In genomic region chr1:171118269-171118684, GRCm38 (mm10) we compare ENCODE assay signal across 8 mouse cellular contexts. TPM values are rescaled to one million over a fixed set of nuclear protein-coding genes. Genes with fewer than 3 reads are reported as not detected.
DNase-seq lines count a peak whose midpoint lies in the region; ATAC-seq and TF ChIP-seq lines count a peak whose summit lies in the region.

No protein-coding gene starts in this region.

- H3K36me3 ChIP-seq in kidney, postnatal 0 days (ENCODE audit: insufficient read depth, low read length) = no peaks in the 10 kb centered on the region
- no peaks in the 10 kb centered on the region for H3K36me3 ChIP-seq in liver, embryonic 12.5 days

- no peaks in the 10 kb centered on the region for H3K9me3 ChIP-seq in kidney, postnatal 0 days (replicated peaks; ENCODE audit: low read length)
- no peaks in the 10 kb centered on the region for H3K9me3 ChIP-seq in liver, embryonic 12.5 days (replicated peaks)

- H3K27ac ChIP-seq in kidney, postnatal 0 days = no peak overlapping the region
- H3K27ac ChIP-seq in liver, embryonic 12.5 days = no peak overlapping the region

- H3K27me3 ChIP-seq in kidney, postnatal 0 days (ENCODE audit: insufficient read depth, low read length) = no peaks in the 10 kb centered on the region
- no peaks in the 10 kb centered on the region for H3K27me3 ChIP-seq in liver, embryonic 12.5 days (replicated peaks)

- no peak overlapping the region for H3K4me3 ChIP-seq in kidney, postnatal 0 days (replicated peaks; ENCODE audit: low read depth, low read length)
- no peak overlapping the region for H3K4me3 ChIP-seq in liver, embryonic 12.5 days

- peak; percentile 24; the same call in 1 of the 2 replicates for ATAC-seq in kidney, postnatal 0 days (replicated peaks; ENCODE audit: low FRiP score, low read depth)
- peak; percentile 52; the same call in 1 of the 2 replicates for ATAC-seq in liver, embryonic 12.5 days

- DNase-seq in urinary bladder, adult 18-20 months (ENCODE audit: low spot score in 2 of 2) = peak; percentile 24 to 36
- DNase-seq in urinary bladder, adult 2 months (ENCODE audit: low spot score) = no peak
- DNase-seq in cerebellum, adult 18-20 months = peak; percentile 54 to 61
- peak; percentile 92 for DNase-seq in forelimb bud, embryonic 11.5 days (ENCODE audit: low read depth, low spot score)
- DNase-seq in kidney, postnatal 0 days (ENCODE audit: low spot score) = peak; percentile 91
- peak; percentile 59 for DNase-seq in neural tube, embryonic 10.5 days (ENCODE audit: extremely low spot score, low spot score)
- DNase-seq in thymus, postnatal 4 days = peak; percentile 39

- no peak overlapping the region for H3K9ac ChIP-seq in kidney, postnatal 0 days (ENCODE audit: low read depth, low read length)
- H3K9ac ChIP-seq in liver, embryonic 12.5 days = no peak overlapping the region

- no peak overlapping the region for H3K4me2 ChIP-seq in kidney, postnatal 0 days (ENCODE audit: low read length)
- H3K4me2 ChIP-seq in liver, embryonic 12.5 days = no peak overlapping the region

- 9% methylated on average over 4 of the region's 4 CpGs for WGBS in kidney, postnatal 0 days
- 9% methylated on average over 4 of the region's 4 CpGs for WGBS in liver, embryonic 12.5 days (ENCODE audit: insufficient replicate concordance)

- peak; percentile 78 for TF ChIP-seq CTCF in kidney, postnatal 0 days (IDR thresholded peaks at IDR 0.05; ENCODE audit: low read depth)

- H3K4me1 ChIP-seq in kidney, postnatal 0 days (replicated peaks; ENCODE audit: insufficient read depth, low read length) = no peaks in the 10 kb centered on the region
- H3K4me1 ChIP-seq in liver, embryonic 12.5 days = peaks cover 61% of the 10 kb centered on the region

RNA-seq across cellular contexts. Expression of gene Cfap126, which starts 4.6 kb away (rescaled TPM):
- 11.3 and 12.6 TPM in 2 replicates for polyA plus RNA-seq in urinary bladder, adult 2 months (2012; rRNA removed)
- polyA plus RNA-seq in kidney, postnatal 0 days (2015; fragmentation: Nextera tagmentation; extraction: Ambion mirVana) = 4.6 TPM in 2 replicates
- polyA plus RNA-seq in liver, embryonic 12.5 days (2016; fragmentation: Nextera tagmentation; extraction: Ambion mirVana) = 2.1 and 2.3 TPM in 2 replicates

RNA-seq across cellular contexts. Expression of gene Sdhc, which starts 32.1 kb away (rescaled TPM):
- polyA plus RNA-seq in urinary bladder, adult 2 months (2012; rRNA removed) = 286 and 310 TPM in 2 replicates
- 381 and 403 TPM in 2 replicates for polyA plus RNA-seq in kidney, postnatal 0 days (2015; fragmentation: Nextera tagmentation; extraction: Ambion mirVana)
- polyA plus RNA-seq in liver, embryonic 12.5 days (2016; fragmentation: Nextera tagmentation; extraction: Ambion mirVana) = 140 and 155 TPM in 2 replicates

RNA-seq across cellular contexts. Expression of gene Mpz, which starts 32.2 kb away (rescaled TPM):
- polyA plus RNA-seq in urinary bladder, adult 2 months (2012; rRNA removed) = 24.1 and 28.5 TPM in 2 replicates
- polyA plus RNA-seq in kidney, postnatal 0 days (2015; fragmentation: Nextera tagmentation; extraction: Ambion mirVana) = 0.77 and 1.2 TPM in 2 replicates
- polyA plus RNA-seq in liver, embryonic 12.5 days (2016; fragmentation: Nextera tagmentation; extraction: Ambion mirVana) = 0.10 and 0.18 TPM in 2 replicates

RNA-seq across cellular contexts. Expression of gene Fcgr3, which starts 53.5 kb away (rescaled TPM):
- 30.3 and 31.5 TPM in 2 replicates for polyA plus RNA-seq in urinary bladder, adult 2 months (2012; rRNA removed)
- polyA plus RNA-seq in kidney, postnatal 0 days (2015; fragmentation: Nextera tagmentation; extraction: Ambion mirVana) = 12.1 and 13.2 TPM in 2 replicates
- polyA plus RNA-seq in liver, embryonic 12.5 days (2016; fragmentation: Nextera tagmentation; extraction: Ambion mirVana) = 16.1 and 17.0 TPM in 2 replicates

Comparison
In these comparisons a context has a peak if more than half of its experiments do, and no peak if none do; other contexts are left out.
1. RNA of gene Mpz, which starts 32.2 kb away (polyA plus RNA-seq): 24.1 to 28.5 TPM in urinary bladder, adult 2 months; 0.77 to 1.2 TPM in kidney, postnatal 0 days and 0.10 to 0.18 TPM in liver, embryonic 12.5 days; every median in the first group is over 10 times any median in the second.